Mouse (Mus musculus) cerebellum, adult 9-11 months (tissue): Measurements from ENCODE around the gene Rab1b.

Experiments used
- DNase-seq: peaks from one replicate; pipeline ENCODE4 v3.0.0; 2022

Rab1b gene

GRCm38 (mm10) chr19:5097521-5098362 is 9.1 kb downstream of the Rab1b start:
- DNase-seq, result peak; percentile 52

- DNase-seq, result peak; percentile 65
Measured at GRCm38 (mm10) chr19:5095887-5096474, 10.9 kb downstream of the Rab1b start.

- no peak for DNase-seq
Measured at GRCm38 (mm10) chr19:5094746-5095417, 12.0 kb downstream of the Rab1b start.

GRCm38 (mm10) chr19:5094243-5094632 is 12.6 kb downstream of the Rab1b start:
- DNase-seq, result peak; percentile 94

GRCm38 (mm10) chr19:5093481-5094242 is 13.2 kb downstream of the Rab1b start:
- DNase-seq, result peak; percentile 77

- peak; percentile 58 for DNase-seq
Measured at GRCm38 (mm10) chr19:5092083-5092482, 14.8 kb downstream of the Rab1b start.

- DNase-seq, result peak; percentile 68
Measured at GRCm38 (mm10) chr19:5089324-5089723, 17.5 kb downstream of the Rab1b start.

- peak; percentile 99 for DNase-seq
Measured at GRCm38 (mm10) chr19:5087884-5088728, 18.8 kb downstream of the Rab1b start, which contains the start of gene Yif1a. TSS of gene Yif1a (plus strand) at chr19:5088538.

GRCm38 (mm10) chr19:5086533-5086932 is 20.3 kb downstream of the Rab1b start:
- peak; percentile 29 for DNase-seq

- peak; percentile 84 for DNase-seq
Measured at GRCm38 (mm10) chr19:5085145-5085863, 21.6 kb downstream of the Rab1b start, which contains the start of gene Tmem151a. TSS of gene Tmem151a (minus strand) at chr19:5085531.

GRCm38 (mm10) chr19:5084834-5085144 is 22.1 kb downstream of the Rab1b start:
- DNase-seq, result no peak

- peak; percentile 57 for DNase-seq
Measured at GRCm38 (mm10) chr19:5083961-5084833, 22.7 kb downstream of the Rab1b start.

GRCm38 (mm10) chr19:5082596-5082995 is 24.3 kb downstream of the Rab1b start:
- DNase-seq, result peak; percentile 72

GRCm38 (mm10) chr19:5082005-5082404 is 24.9 kb downstream of the Rab1b start:
- DNase-seq, result peak; percentile 62

GRCm38 (mm10) chr19:5079279-5079678 is 27.6 kb downstream of the Rab1b start:
- DNase-seq, result no peak

GRCm38 (mm10) chr19:5073518-5073917 is 33.4 kb downstream of the Rab1b start:
- no peak for DNase-seq

- DNase-seq, result peak; percentile 47
Measured at GRCm38 (mm10) chr19:5073028-5073427, 33.8 kb downstream of the Rab1b start.

- DNase-seq, result peak; percentile 34
Measured at GRCm38 (mm10) chr19:5072389-5073019, 34.4 kb downstream of the Rab1b start.

- peak; percentile 71 for DNase-seq
Measured at GRCm38 (mm10) chr19:5071545-5072369, 35.1 kb downstream of the Rab1b start.
